Mouse (Mus musculus): Measurements from ENCODE around the gene Noc2l.

GRCm38 (mm10) chr4:156215649-156216048 is 20.2 kb upstream of the Noc2l start, which contains the start of gene Perm1:
- TF ChIP-seq CTCF (conservative IDR thresholded peaks at IDR 0.05; ENCODE audit: low read length) (no peak), POU5F1 (IDR thresholded peaks at IDR 0.05; ENCODE audit: borderline replicate concordance, low read length) (no peak), NANOG (IDR thresholded peaks at IDR 0.05; ENCODE audit: borderline replicate concordance, low read length) (no peak)

Measured in E14TG2a.4 (cell line).